Mouse (Mus musculus) brain, embryonic 14.5 days (tissue): Measurements from ENCODE around the gene Padi1.

Experiments
- CTCF ChIP-seq: fragments of 200-500 bp; IDR thresholded peaks from 2 replicates; pipeline ENCODE4 v1.5.1; 2012; ENCODE audit warnings: inconsistent platforms, mild to moderate bottlenecking, moderate library complexity, borderline replicate concordance; ENCODE audit not compliant: insufficient read depth, insufficient read length; ENCODE audit errors: extremely low read depth
- POLR2A ChIP-seq: fragments of 200-500 bp; IDR thresholded peaks from 2 replicates; pipeline ENCODE4 v1.6.1; 2012; ENCODE audit warnings: mild to moderate bottlenecking, inconsistent platforms, borderline replicate concordance; ENCODE audit not compliant: poor library complexity, insufficient read depth, insufficient read length, severe bottlenecking; ENCODE audit errors: extremely low read depth

DNA sequence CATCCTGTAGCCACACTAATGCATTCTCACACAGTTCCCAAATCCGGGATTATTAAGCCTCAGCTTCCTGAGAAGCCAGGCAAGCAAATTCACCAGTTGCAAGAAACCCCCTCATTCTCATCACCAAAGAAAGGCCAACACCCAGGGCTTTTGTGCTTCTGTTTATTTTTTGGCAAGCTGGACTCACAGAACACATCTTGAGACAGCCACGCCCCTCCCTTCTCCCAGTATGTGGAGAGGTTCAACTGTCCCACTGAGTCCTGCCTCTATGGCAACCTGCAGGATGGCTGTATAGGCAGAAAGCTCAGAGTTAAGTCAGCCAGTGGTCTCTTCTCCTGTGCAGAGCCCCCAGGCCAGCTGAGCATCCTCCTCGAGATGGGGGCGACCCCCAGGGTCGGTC is 60.4 kb downstream of the Padi1 start:
- no peak for TF ChIP-seq POLR2A
- no peak for TF ChIP-seq CTCF
